In genomic region chr2:35729077-35730065, GRCm38 (mm10) we compare ENCODE assay signal across 8 mouse cellular contexts.
DNase-seq lines count a peak whose midpoint lies in the region; ATAC-seq and TF ChIP-seq lines count a peak whose summit lies in the region.

No protein-coding gene starts in this region.

- ATAC-seq in forebrain, postnatal 0 days, result peak; percentile 30
- ATAC-seq in hindbrain, embryonic 13.5 days (ENCODE audit: low FRiP score), result peak; percentile 16
- peak; percentile 52; the same call in 1 of the 2 replicates for ATAC-seq in limb, embryonic 15.5 days (ENCODE audit: insufficient number of reproducible peaks, low FRiP score, low TSS enrichment, low read depth)
- peak; percentile 65 for ATAC-seq in midbrain, embryonic 13.5 days

- no peaks in the 10 kb centered on the region; the same call in 1 of the 2 replicates for H3K4me1 ChIP-seq in forebrain, postnatal 0 days (ENCODE audit: insufficient read depth)
- peaks cover 39% of the 10 kb centered on the region for H3K4me1 ChIP-seq in hindbrain, embryonic 13.5 days (replicated peaks)
- H3K4me1 ChIP-seq in limb, embryonic 15.5 days, result peaks cover 21% of the 10 kb centered on the region
- peaks cover 26% of the 10 kb centered on the region for H3K4me1 ChIP-seq in midbrain, embryonic 13.5 days (replicated peaks)

- no peaks in the 10 kb centered on the region for H3K9me3 ChIP-seq in forebrain, postnatal 0 days (ENCODE audit: low read length)
- H3K9me3 ChIP-seq in hindbrain, embryonic 13.5 days, result no peaks in the 10 kb centered on the region
- H3K9me3 ChIP-seq in limb, embryonic 15.5 days, result no peaks in the 10 kb centered on the region
- no peaks in the 10 kb centered on the region for H3K9me3 ChIP-seq in midbrain, embryonic 13.5 days

- H3K36me3 ChIP-seq in forebrain, postnatal 0 days (ENCODE audit: insufficient read depth), result peaks cover 32% of the 10 kb centered on the region
- H3K36me3 ChIP-seq in hindbrain, embryonic 13.5 days, result peaks cover 55% of the 10 kb centered on the region
- H3K36me3 ChIP-seq in limb, embryonic 15.5 days, result peaks cover 65% of the 10 kb centered on the region
- peaks cover 50% of the 10 kb centered on the region for H3K36me3 ChIP-seq in midbrain, embryonic 13.5 days

- DNase-seq in testis, postnatal 10 days (ENCODE audit: low spot score), result peak; percentile 64
- no peak for DNase-seq in testis, postnatal 14 days (ENCODE audit: low spot score)
- DNase-seq in forebrain, postnatal 0 days, result no peak
- no peak for DNase-seq in right cerebral cortex, postnatal 4 days
- DNase-seq in cerebellum, postnatal 36 days, result no peak

- no peaks in the 10 kb centered on the region for H3K27me3 ChIP-seq in forebrain, postnatal 0 days (ENCODE audit: insufficient read depth, low read length)
- no peaks in the 10 kb centered on the region for H3K27me3 ChIP-seq in hindbrain, embryonic 13.5 days
- no peaks in the 10 kb centered on the region for H3K27me3 ChIP-seq in limb, embryonic 15.5 days
- H3K27me3 ChIP-seq in midbrain, embryonic 13.5 days, result no peaks in the 10 kb centered on the region

- H3K9ac ChIP-seq in forebrain, postnatal 0 days, result peak overlapping the region; percentile 18; the same call in 1 of the 2 replicates
- H3K9ac ChIP-seq in hindbrain, embryonic 13.5 days, result no peak overlapping the region
- H3K9ac ChIP-seq in limb, embryonic 15.5 days, result no peak overlapping the region
- no peak overlapping the region for H3K9ac ChIP-seq in midbrain, embryonic 13.5 days (replicated peaks)

- H3K4me2 ChIP-seq in forebrain, postnatal 0 days (ENCODE audit: low read depth), result no peak overlapping the region
- no peak overlapping the region for H3K4me2 ChIP-seq in hindbrain, embryonic 13.5 days
- H3K4me2 ChIP-seq in limb, embryonic 15.5 days, result no peak overlapping the region
- no peak overlapping the region for H3K4me2 ChIP-seq in midbrain, embryonic 13.5 days (replicated peaks)

- 46% methylated on average over 16 of the region's 16 CpGs for WGBS in forebrain, postnatal 0 days
- 51% methylated on average over 16 of the region's 16 CpGs for WGBS in hindbrain, embryonic 13.5 days
- 37% methylated on average over 16 of the region's 16 CpGs for whole genome bisulfite sequencing in limb, embryonic 15.5 days
- WGBS in midbrain, embryonic 13.5 days, result 52% methylated on average over 16 of the region's 16 CpGs

- no peak overlapping the region for H3K4me3 ChIP-seq in forebrain, postnatal 0 days (ENCODE audit: low read depth, low read length)
- H3K4me3 ChIP-seq in hindbrain, embryonic 13.5 days, result no peak overlapping the region
- H3K4me3 ChIP-seq in limb, embryonic 15.5 days, result no peak overlapping the region
- no peak overlapping the region for H3K4me3 ChIP-seq in midbrain, embryonic 13.5 days (replicated peaks)

- peak; percentile 48 for TF ChIP-seq CTCF in forebrain, postnatal 0 days (IDR thresholded peaks at IDR 0.05; ENCODE audit: low read depth)

- H3K27ac ChIP-seq in forebrain, postnatal 0 days (ENCODE audit: low read depth, low read length), result 0 out of 2 replicates have a peak overlapping the region, but pooled peaks have one; percentile 35
- peak overlapping the region; percentile 76 for H3K27ac ChIP-seq in hindbrain, embryonic 13.5 days
- H3K27ac ChIP-seq in limb, embryonic 15.5 days, result peak overlapping the region; percentile 33
- peak overlapping the region; percentile 65 for H3K27ac ChIP-seq in midbrain, embryonic 13.5 days
